Mouse (Mus musculus) heart, postnatal 0 days (tissue): ENCODE results near the gene Adarb2. TPM values are rescaled to one million over a fixed set of nuclear protein-coding genes. Genes with fewer than 3 reads are reported as not detected.

Experiments
- ATAC-seq: fragments of 200-750 bp; cut with Nextera tagmentation; 2 replicates; pipeline ENCODE4 v1.8.0; 2017; ENCODE audit warnings: low read depth, moderate number of reproducible peaks, moderate library complexity; ENCODE audit not compliant: insufficient read depth
- DNase-seq: peaks from one replicate; pipeline ENCODE4 v3.0.0-alpha.2; 2016; ENCODE audit warnings: low spot score
- H3K27ac ChIP-seq: fragments of 300-500 bp; sonication (generic); 2 replicates; pipeline ENCODE4 v1.5.1; 2014; ENCODE audit warnings: low read depth, mild to moderate bottlenecking
- H3K27me3 ChIP-seq: fragments of 300-500 bp; sonication (generic); 2 replicates; pipeline ENCODE4 v1.6.1; 2014; ENCODE audit warnings: low read length, mixed read lengths; ENCODE audit not compliant: control insufficient read depth, insufficient read depth
- H3K36me3 ChIP-seq: fragments of 300-500 bp; sonication (generic); replicated peaks from 2 replicates; pipeline ENCODE4 v1.6.1; 2014; ENCODE audit warnings: low read length, mixed read lengths; ENCODE audit not compliant: control insufficient read depth, insufficient read depth
- H3K4me1 ChIP-seq: fragments of 300-500 bp; sonication (generic); 2 replicates; pipeline ENCODE4 v1.6.1; 2014; ENCODE audit warnings: antibody characterized with exemption; ENCODE audit not compliant: control insufficient read depth, insufficient read depth
- H3K4me2 ChIP-seq: fragments of 300-500 bp; sonication (generic); 2 replicates; pipeline ENCODE4 v1.6.1; 2014; ENCODE audit warnings: low read depth, mild to moderate bottlenecking, low read length, moderate library complexity
- H3K4me3 ChIP-seq: fragments of 300-500 bp; sonication (generic); 2 replicates; pipeline ENCODE4 v1.5.1; 2014; ENCODE audit warnings: low read depth, low read length
- H3K9ac ChIP-seq: fragments of 300-500 bp; sonication (generic); replicated peaks from 2 replicates; pipeline ENCODE4 v1.6.1; 2014; ENCODE audit warnings: low read depth, low read length, mixed read lengths
- H3K9me3 ChIP-seq: fragments of 300-500 bp; sonication (generic); replicated peaks from 2 replicates; pipeline ENCODE4 v1.6.1; 2016; ENCODE audit warnings: low read length; ENCODE audit not compliant: control insufficient read depth
- CTCF ChIP-seq: IDR thresholded peaks from 2 replicates; pipeline ENCODE4 v1.5.1; 2016; ENCODE audit warnings: antibody characterized with exemption, control low read depth, low read depth
- EP300 ChIP-seq: IDR thresholded peaks from 2 replicates; pipeline ENCODE4 v1.6.1; 2016; ENCODE audit warnings: antibody characterized with exemption, low read depth
- WGBS: fragments of 180-500 bp; shearing (Covaris S2); extraction: QIAGEN DNeasy Blood & Tissue Kit; methylation state at CpG from one replicate; pipeline ENCODE4 v1.1.7; 2014; 5-methylcytosine and 5-hydroxymethylcytosine counted together
- polyA plus RNA-seq: library from polyadenylated mRNA; unstranded; fragments of >200 nt; fragmentation: Nextera tagmentation; extraction: Ambion mirVana; gene quantifications from 2 replicates; pipeline ENCODE4 v1.2.1, GENCODE M21; 2015
- total RNA-seq: library from RNA; depleted of rRNA; stranded (reverse); fragments of >200 nt; gene quantifications from 2 replicates; pipeline ENCODE4 v1.2.3, GENCODE M21; 2014; ENCODE audit warnings: low replicate concordance

The Adarb2 gene
- total and polyA plus RNA-seq, 2 experiments from 2014 or later: not detected

GRCm38 (mm10) chr13:8649261-8649660 lies 446.6 kb downstream of the Adarb2 start:
- ATAC-seq: no peak
- Histone ChIP-seq H3K36me3 (no peaks in the 10 kb centered on the region), H3K27me3 (no peaks in the 10 kb centered on the region), H3K9ac (no peak overlapping the region), H3K4me1 (no peaks in the 10 kb centered on the region), H3K4me2 (no peak overlapping the region), H3K27ac (no peak overlapping the region), H3K4me3 (no peak overlapping the region), H3K9me3 (no peaks in the 10 kb centered on the region)
- TF ChIP-seq EP300: no peak
- no peak for TF ChIP-seq CTCF
- 78% methylated on average over 2 of the region's 2 CpGs for WGBS
- no peak for DNase-seq

- no peaks in the 10 kb centered on the region for H3K9me3 ChIP-seq
Measured at GRCm38 (mm10) chr13:8664615-8665240, 462.1 kb downstream of the Adarb2 start.

GRCm38 (mm10) chr13:8677174-8677573 lies 474.5 kb downstream of the Adarb2 start:
- H3K9me3 ChIP-seq: no peaks in the 10 kb centered on the region
- H3K4me1 ChIP-seq: no peaks in the 10 kb centered on the region
- H3K9ac ChIP-seq: no peak overlapping the region
- no peaks in the 10 kb centered on the region for H3K27me3 ChIP-seq
- TF ChIP-seq EP300: no peak
- TF ChIP-seq CTCF: no peak
- ATAC-seq (no peak), DNase-seq (no peak)
- no peak overlapping the region for H3K4me2 ChIP-seq
- WGBS: 57% methylated on average over 5 of the region's 5 CpGs
- H3K36me3 ChIP-seq: no peaks in the 10 kb centered on the region
- H3K4me3 ChIP-seq: no peak overlapping the region
- no peak overlapping the region for H3K27ac ChIP-seq

More at GRCm38 (mm10) chr13:8664615-8665240, 462.1 kb downstream of the Adarb2 start:
- Histone ChIP-seq H3K9ac (no peak overlapping the region), H3K27ac (no peak overlapping the region), H3K4me3 (no peak overlapping the region), H3K4me2 (no peak overlapping the region), H3K27me3 (no peaks in the 10 kb centered on the region), H3K36me3 (no peaks in the 10 kb centered on the region), H3K4me1 (no peaks in the 10 kb centered on the region)
- TF ChIP-seq CTCF (no peak), EP300 (no peak)
- WGBS: 88% methylated on average over 9 of the region's 9 CpGs
- no peak for ATAC-seq
- no peak for DNase-seq

GRCm38 (mm10) chr13:8680470-8681129 lies 477.9 kb downstream of the Adarb2 start:
- Histone ChIP-seq H3K9me3 (no peaks in the 10 kb centered on the region), H3K9ac (no peak overlapping the region), H3K4me3 (no peak overlapping the region), H3K27ac (no peak overlapping the region), H3K36me3 (no peaks in the 10 kb centered on the region), H3K27me3 (no peaks in the 10 kb centered on the region), H3K4me1 (no peaks in the 10 kb centered on the region), H3K4me2 (no peak overlapping the region)
- TF ChIP-seq CTCF: no peak
- TF ChIP-seq EP300: no peak
- DNase-seq (no peak), ATAC-seq (no peak)
- WGBS: 83% methylated on average over 9 of the region's 9 CpGs

- WGBS: 76% methylated on average over 6 of the region's 6 CpGs
- Histone ChIP-seq H3K4me3 (no peak overlapping the region), H3K4me1 (no peaks in the 10 kb centered on the region), H3K4me2 (no peak overlapping the region), H3K36me3 (no peaks in the 10 kb centered on the region), H3K27ac (no peak overlapping the region), H3K9me3 (no peaks in the 10 kb centered on the region), H3K9ac (no peak overlapping the region), H3K27me3 (no peaks in the 10 kb centered on the region)
- no peak for ATAC-seq
- no peak for DNase-seq
- TF ChIP-seq EP300: no peak
- TF ChIP-seq CTCF: no peak
Measured at GRCm38 (mm10) chr13:8691448-8691847, 488.8 kb downstream of the Adarb2 start.
